Mouse (Mus musculus) testis, adult 2 months (tissue): Measurements from ENCODE around the gene Rxfp2.

Source experiments
- CTCF ChIP-seq: fragments of 200-500 bp; IDR thresholded peaks from 2 replicates; pipeline ENCODE4 v1.5.1; 2012; ENCODE audit warnings: low read depth, mild to moderate bottlenecking, inconsistent platforms, low read length, moderate library complexity; ENCODE audit not compliant: control insufficient read depth, insufficient read depth, insufficient replicate concordance
- POLR2A ChIP-seq: fragments of 200-500 bp; IDR thresholded peaks from 2 replicates; pipeline ENCODE4 v1.6.1; 2012; ENCODE audit warnings: low read depth, mild to moderate bottlenecking, inconsistent platforms, low read length, moderate library complexity; ENCODE audit not compliant: control insufficient read depth

- no peak for TF ChIP-seq POLR2A
- TF ChIP-seq CTCF, result no peak
Observed at GRCm38 (mm10) chr5:150032075-150032492, 13.6 kb downstream of the Rxfp2 start.
